Mouse (Mus musculus): Measurements from ENCODE around the gene Il12rb1. TPM values are rescaled to one million over a fixed set of nuclear protein-coding genes. Genes with fewer than 3 reads are reported as not detected.
A peak's percentile ranks its signal among the peaks of the same experiment; 100 is the strongest.

The Il12rb1 gene
- polyA plus RNA-seq, 1 experiment = 6.5 TPM

GRCm38 (mm10) chr8:70798281-70798680 lies 10.0 kb upstream of the Il12rb1 start:
- H3K36me3 ChIP-seq (ENCODE audit: control insufficient read depth, insufficient read depth) = no peaks in the 10 kb centered on the region
- no peak overlapping the region for H3ac ChIP-seq (ENCODE audit: control insufficient read depth, insufficient read length)
- TF ChIP-seq SRF (IDR thresholded peaks at IDR 0.05; ENCODE audit: control insufficient read depth, insufficient read length, low read depth) = no peak
- TF ChIP-seq POLR2A (IDR thresholded peaks at IDR 0.05; ENCODE audit: insufficient read length, low read depth) = no peak
- no peak for TF ChIP-seq MAX (IDR thresholded peaks at IDR 0.05; ENCODE audit: low read depth)
- no peak for TF ChIP-seq REST (IDR thresholded peaks at IDR 0.05; ENCODE audit: insufficient read depth, insufficient read length)
- no peak for TF ChIP-seq POLR2AphosphoS2 (IDR thresholded peaks at IDR 0.05; ENCODE audit: insufficient read length, low read depth)
- no peak for TF ChIP-seq TCF12 (IDR thresholded peaks at IDR 0.05; ENCODE audit: insufficient read depth, poor library complexity, severe bottlenecking)
- no peak for TF ChIP-seq CEBPB (IDR thresholded peaks at IDR 0.05; ENCODE audit: insufficient read depth, poor library complexity, severe bottlenecking)
- TF ChIP-seq MYOD1 (IDR thresholded peaks at IDR 0.05; ENCODE audit: control insufficient read depth in 1 of 3, insufficient read length in 2 of 3, low read depth in 2 of 3) = no peak
- TF ChIP-seq USF1 (IDR thresholded peaks at IDR 0.05; ENCODE audit: low read depth) = no peak
- no peak for TF ChIP-seq MYOG (IDR thresholded peaks at IDR 0.05; ENCODE audit: control insufficient read depth in 1 of 3, insufficient read depth in 1 of 3, insufficient read length in 2 of 3, low read depth in 2 of 3)
- no peak for TF ChIP-seq E2F4 (IDR thresholded peaks at IDR 0.05; ENCODE audit: insufficient read depth)
- no peaks in the 10 kb centered on the region for H3K79me2 ChIP-seq (ENCODE audit: control insufficient read depth, insufficient read depth)
- no peaks in the 10 kb centered on the region for H3K27me3 ChIP-seq (ENCODE audit: control insufficient read depth, insufficient read depth, insufficient read length)
- peak overlapping the region; percentile 86 for H3K4me2 ChIP-seq (ENCODE audit: low read depth)
- peak overlapping the region; percentile 41 for H3K4me3 ChIP-seq

- Histone ChIP-seq H3ac (ENCODE audit: control insufficient read depth, insufficient read length) (no peak overlapping the region), H3K4me3 (no peak overlapping the region), H3K36me3 (ENCODE audit: control insufficient read depth, insufficient read depth) (no peaks in the 10 kb centered on the region), H3K79me2 (ENCODE audit: control insufficient read depth, insufficient read depth) (no peaks in the 10 kb centered on the region), H3K27me3 (ENCODE audit: control insufficient read depth, insufficient read depth, insufficient read length) (no peaks in the 10 kb centered on the region), H3K4me2 (ENCODE audit: low read depth) (peak overlapping the region; percentile 50)
- no peak for TF ChIP-seq MAX (IDR thresholded peaks at IDR 0.05; ENCODE audit: low read depth)
- no peak for TF ChIP-seq MYOG (IDR thresholded peaks at IDR 0.05; ENCODE audit: control insufficient read depth in 1 of 3, insufficient read depth in 1 of 3, insufficient read length in 2 of 3, low read depth in 2 of 3)
- TF ChIP-seq MYOD1 (IDR thresholded peaks at IDR 0.05; ENCODE audit: control insufficient read depth in 1 of 3, insufficient read length in 2 of 3, low read depth in 2 of 3) = no peak
- TF ChIP-seq POLR2AphosphoS2 (IDR thresholded peaks at IDR 0.05; ENCODE audit: insufficient read length, low read depth) = no peak
- no peak for TF ChIP-seq USF1 (IDR thresholded peaks at IDR 0.05; ENCODE audit: low read depth)
- TF ChIP-seq POLR2A (IDR thresholded peaks at IDR 0.05; ENCODE audit: insufficient read length, low read depth) = no peak
These were observed 7.6 kb upstream of the Il12rb1 start for GRCm38 (mm10) chr8:70800648-70801047.

GRCm38 (mm10) chr8:70801156-70801555 lies 7.1 kb upstream of the Il12rb1 start:
- no peak for TF ChIP-seq POLR2AphosphoS2 (IDR thresholded peaks at IDR 0.05; ENCODE audit: insufficient read length, low read depth)
- TF ChIP-seq MAX (IDR thresholded peaks at IDR 0.05; ENCODE audit: low read depth) = no peak
- no peak for TF ChIP-seq CEBPB (IDR thresholded peaks at IDR 0.05; ENCODE audit: insufficient read depth, poor library complexity, severe bottlenecking)
- peak; percentile 2 for TF ChIP-seq TCF12 (IDR thresholded peaks at IDR 0.05; ENCODE audit: insufficient read depth, poor library complexity, severe bottlenecking)
- peak in 2 of 3 experiments; percentile 73 to 90 for TF ChIP-seq MYOD1 (IDR thresholded peaks at IDR 0.05; ENCODE audit: control insufficient read depth in 1 of 3, insufficient read length in 2 of 3, low read depth in 2 of 3)
- TF ChIP-seq E2F4 (IDR thresholded peaks at IDR 0.05; ENCODE audit: insufficient read depth) = no peak
- TF ChIP-seq TCF3 (IDR thresholded peaks at IDR 0.05; ENCODE audit: insufficient read length, low read depth) = peak; percentile 62
- peak; percentile 47 to 91 (median 79) for TF ChIP-seq MYOG (IDR thresholded peaks at IDR 0.05; ENCODE audit: control insufficient read depth in 1 of 3, insufficient read depth in 1 of 3, insufficient read length in 2 of 3, low read depth in 2 of 3)
- TF ChIP-seq USF1 (IDR thresholded peaks at IDR 0.05; ENCODE audit: low read depth) = no peak
- Histone ChIP-seq H3K79me2 (ENCODE audit: control insufficient read depth, insufficient read depth) (no peaks in the 10 kb centered on the region), H3K27me3 (ENCODE audit: control insufficient read depth, insufficient read depth, insufficient read length) (no peaks in the 10 kb centered on the region), H3K36me3 (ENCODE audit: control insufficient read depth, insufficient read depth) (no peaks in the 10 kb centered on the region), H3ac (ENCODE audit: control insufficient read depth, insufficient read length) (no peak overlapping the region), H3K4me3 (no peak overlapping the region), H3K4me2 (ENCODE audit: low read depth) (peak overlapping the region; percentile 50)

- TF ChIP-seq MYOG (IDR thresholded peaks at IDR 0.05; ENCODE audit: control insufficient read depth in 1 of 3, insufficient read depth in 1 of 3, insufficient read length in 2 of 3, low read depth in 2 of 3) = peak in 2 of 3 experiments; percentile 76 to 94
- TF ChIP-seq TCF3 (IDR thresholded peaks at IDR 0.05; ENCODE audit: insufficient read length, low read depth) = peak; percentile 5
- peak; percentile 58 for TF ChIP-seq TCF12 (IDR thresholded peaks at IDR 0.05; ENCODE audit: insufficient read depth, poor library complexity, severe bottlenecking)
- peak; percentile 77 for TF ChIP-seq REST (IDR thresholded peaks at IDR 0.05; ENCODE audit: insufficient read depth, insufficient read length)
- TF ChIP-seq CEBPB (IDR thresholded peaks at IDR 0.05; ENCODE audit: insufficient read depth, poor library complexity, severe bottlenecking) = no peak
- TF ChIP-seq MYOD1 (IDR thresholded peaks at IDR 0.05; ENCODE audit: control insufficient read depth in 1 of 3, insufficient read length in 2 of 3, low read depth in 2 of 3) = peak in 2 of 3 experiments; percentile 66 to 93
- no peak for TF ChIP-seq USF1 (IDR thresholded peaks at IDR 0.05; ENCODE audit: low read depth)
- no peaks in the 10 kb centered on the region for H3K36me3 ChIP-seq (ENCODE audit: control insufficient read depth, insufficient read depth)
- no peaks in the 10 kb centered on the region for H3K79me2 ChIP-seq (ENCODE audit: control insufficient read depth, insufficient read depth)
- H3ac ChIP-seq (ENCODE audit: control insufficient read depth, insufficient read length) = no peak overlapping the region
- H3K4me2 ChIP-seq (ENCODE audit: low read depth) = peak overlapping the region; percentile 50
- H3K27me3 ChIP-seq (ENCODE audit: control insufficient read depth, insufficient read depth, insufficient read length) = no peaks in the 10 kb centered on the region
- H3K4me3 ChIP-seq = no peak overlapping the region
These were observed 6.4 kb upstream of the Il12rb1 start for GRCm38 (mm10) chr8:70801830-70802229.

- Histone ChIP-seq H3K27me3 (ENCODE audit: control insufficient read depth, insufficient read depth, insufficient read length) (no peaks in the 10 kb centered on the region), H3K4me2 (ENCODE audit: low read depth) (peak overlapping the region; percentile 97), H3ac (ENCODE audit: control insufficient read depth, insufficient read length) (no peak overlapping the region), H3K36me3 (ENCODE audit: control insufficient read depth, insufficient read depth) (no peaks in the 10 kb centered on the region), H3K79me2 (ENCODE audit: control insufficient read depth, insufficient read depth) (no peaks in the 10 kb centered on the region), H3K4me3 (peak overlapping the region; percentile 48)
- TF ChIP-seq E2F4 (IDR thresholded peaks at IDR 0.05; ENCODE audit: insufficient read depth) (no peak), CEBPB (IDR thresholded peaks at IDR 0.05; ENCODE audit: insufficient read depth, poor library complexity, severe bottlenecking) (no peak), POLR2A (IDR thresholded peaks at IDR 0.05; ENCODE audit: insufficient read length, low read depth) (no peak), MYOG (IDR thresholded peaks at IDR 0.05; ENCODE audit: control insufficient read depth in 1 of 3, insufficient read depth in 1 of 3, insufficient read length in 2 of 3, low read depth in 2 of 3) (no peak), USF1 (IDR thresholded peaks at IDR 0.05; ENCODE audit: low read depth) (no peak), TCF3 (IDR thresholded peaks at IDR 0.05; ENCODE audit: insufficient read length, low read depth) (no peak), MYOD1 (IDR thresholded peaks at IDR 0.05; ENCODE audit: control insufficient read depth in 1 of 3, insufficient read length in 2 of 3, low read depth in 2 of 3) (no peak), MAX (IDR thresholded peaks at IDR 0.05; ENCODE audit: low read depth) (no peak), POLR2AphosphoS2 (IDR thresholded peaks at IDR 0.05; ENCODE audit: insufficient read length, low read depth) (no peak), REST (IDR thresholded peaks at IDR 0.05; ENCODE audit: insufficient read depth, insufficient read length) (no peak), SRF (IDR thresholded peaks at IDR 0.05; ENCODE audit: control insufficient read depth, insufficient read length, low read depth) (no peak), TCF12 (IDR thresholded peaks at IDR 0.05; ENCODE audit: insufficient read depth, poor library complexity, severe bottlenecking) (no peak)
These were observed 5.3 kb upstream of the Il12rb1 start for GRCm38 (mm10) chr8:70802786-70803510.

All from myocyte (in vitro differentiated cells).